Mouse (Mus musculus): ENCODE results near the gene Lck. TPM values are rescaled to one million over a fixed set of nuclear protein-coding genes. Genes with fewer than 3 reads are reported as not detected.
A peak's percentile ranks its signal among the peaks of the same experiment; 100 is the strongest.

The Lck gene
- polyA plus RNA-seq, 1 experiment from 2014 or later, result 3.1 TPM

GRCm38 (mm10) chr4:129508834-129509600 lies 64.4 kb downstream of the Lck start:
- H3K4me1 ChIP-seq (replicated peaks; ENCODE audit: control insufficient read depth, insufficient read depth, low read length), result peaks cover 10% of the 10 kb centered on the region; the same call in 1 of the 2 replicates
- ATAC-seq, result peak; percentile 48; the same call in 1 of the 2 replicates
- H3K27ac ChIP-seq (ENCODE audit: low read depth, low read length), result no peak overlapping the region; the same call in 1 of the 2 replicates
- TF ChIP-seq CTCF (IDR thresholded peaks at IDR 0.05; ENCODE audit: low read depth), result no peak
- H3K27me3 ChIP-seq (replicated peaks; ENCODE audit: control insufficient read depth, insufficient read depth, low read length), result no peaks in the 10 kb centered on the region
- no peak overlapping the region for H3K4me3 ChIP-seq (ENCODE audit: low read depth, low read length)
- H3K9ac ChIP-seq (ENCODE audit: low read depth, low read length), result no peak overlapping the region
- H3K9me3 ChIP-seq (ENCODE audit: control insufficient read depth), result no peaks in the 10 kb centered on the region
- 44% methylated on average over 15 of the region's 15 CpGs for WGBS
- no peak overlapping the region; the same call in 1 of the 2 replicates for H3K4me2 ChIP-seq (replicated peaks; ENCODE audit: low read depth)
- no peaks in the 10 kb centered on the region for H3K36me3 ChIP-seq (ENCODE audit: control insufficient read depth, insufficient read depth)

GRCm38 (mm10) chr4:129508237-129508515 lies 65.3 kb downstream of the Lck start:
- Histone ChIP-seq H3K9ac (ENCODE audit: low read depth, low read length) (no peak overlapping the region), H3K4me3 (ENCODE audit: low read depth, low read length) (no peak overlapping the region), H3K27me3 (replicated peaks; ENCODE audit: control insufficient read depth, insufficient read depth, low read length) (no peaks in the 10 kb centered on the region), H3K4me1 (replicated peaks; ENCODE audit: control insufficient read depth, insufficient read depth, low read length) (peaks cover 12% of the 10 kb centered on the region; the same call in 1 of the 2 replicates), H3K9me3 (ENCODE audit: control insufficient read depth) (no peaks in the 10 kb centered on the region), H3K27ac (ENCODE audit: low read depth, low read length) (no peak overlapping the region), H3K4me2 (replicated peaks; ENCODE audit: low read depth) (no peak overlapping the region; the same call in 1 of the 2 replicates), H3K36me3 (ENCODE audit: control insufficient read depth, insufficient read depth) (no peaks in the 10 kb centered on the region)
- 44% methylated on average over 3 of the region's 3 CpGs for WGBS
- TF ChIP-seq CTCF (IDR thresholded peaks at IDR 0.05; ENCODE audit: low read depth), result no peak
- ATAC-seq, result no peak

GRCm38 (mm10) chr4:129507434-129508236 lies 65.8 kb downstream of the Lck start:
- 46% methylated on average over 9 of the region's 10 CpGs for WGBS
- no peak for ATAC-seq

GRCm38 (mm10) chr4:129505511-129505910 lies 67.9 kb downstream of the Lck start:
- Histone ChIP-seq H3K4me1 (replicated peaks; ENCODE audit: control insufficient read depth, insufficient read depth, low read length) (peaks cover 21% of the 10 kb centered on the region), H3K9ac (ENCODE audit: low read depth, low read length) (no peak overlapping the region), H3K4me2 (replicated peaks; ENCODE audit: low read depth) (no peak overlapping the region), H3K27ac (ENCODE audit: low read depth, low read length) (no peak overlapping the region), H3K36me3 (ENCODE audit: control insufficient read depth, insufficient read depth) (no peaks in the 10 kb centered on the region), H3K4me3 (ENCODE audit: low read depth, low read length) (no peak overlapping the region), H3K9me3 (ENCODE audit: control insufficient read depth) (no peaks in the 10 kb centered on the region), H3K27me3 (replicated peaks; ENCODE audit: control insufficient read depth, insufficient read depth, low read length) (no peaks in the 10 kb centered on the region)
- 89% methylated on average over 3 of the region's 3 CpGs for WGBS
- no peak for ATAC-seq
- TF ChIP-seq CTCF (IDR thresholded peaks at IDR 0.05; ENCODE audit: low read depth), result no peak

More at GRCm38 (mm10) chr4:129507434-129508236, 65.8 kb downstream of the Lck start:
- peaks cover 16% of the 10 kb centered on the region; the same call in 1 of the 2 replicates for H3K4me1 ChIP-seq (replicated peaks; ENCODE audit: control insufficient read depth, insufficient read depth, low read length)
- H3K9ac ChIP-seq (ENCODE audit: low read depth, low read length), result no peak overlapping the region
- H3K27ac ChIP-seq (ENCODE audit: low read depth, low read length), result no peak overlapping the region
- H3K9me3 ChIP-seq (ENCODE audit: control insufficient read depth), result no peaks in the 10 kb centered on the region
- H3K36me3 ChIP-seq (ENCODE audit: control insufficient read depth, insufficient read depth), result no peaks in the 10 kb centered on the region
- H3K4me3 ChIP-seq (ENCODE audit: low read depth, low read length), result no peak overlapping the region
- H3K4me2 ChIP-seq (replicated peaks; ENCODE audit: low read depth), result no peak overlapping the region; the same call in 1 of the 2 replicates
- no peaks in the 10 kb centered on the region for H3K27me3 ChIP-seq (replicated peaks; ENCODE audit: control insufficient read depth, insufficient read depth, low read length)
- TF ChIP-seq CTCF (IDR thresholded peaks at IDR 0.05; ENCODE audit: low read depth), result no peak

- no peaks in the 10 kb centered on the region for H3K9me3 ChIP-seq (ENCODE audit: control insufficient read depth)
- H3K4me1 ChIP-seq (replicated peaks; ENCODE audit: control insufficient read depth, insufficient read depth, low read length), result peaks cover 19% of the 10 kb centered on the region
- no peak overlapping the region for H3K9ac ChIP-seq (ENCODE audit: low read depth, low read length)
- peak; percentile 55 for ATAC-seq
- H3K36me3 ChIP-seq (ENCODE audit: control insufficient read depth, insufficient read depth), result no peaks in the 10 kb centered on the region
- 37% methylated on average over 11 of the region's 11 CpGs for WGBS
- no peaks in the 10 kb centered on the region for H3K27me3 ChIP-seq (replicated peaks; ENCODE audit: control insufficient read depth, insufficient read depth, low read length)
- peak overlapping the region; percentile 17 for H3K4me2 ChIP-seq (replicated peaks; ENCODE audit: low read depth)
- TF ChIP-seq CTCF (IDR thresholded peaks at IDR 0.05; ENCODE audit: low read depth), result no peak
- H3K4me3 ChIP-seq (ENCODE audit: low read depth, low read length), result no peak overlapping the region
- peak overlapping the region; percentile 71 for H3K27ac ChIP-seq (ENCODE audit: low read depth, low read length)
Observed at GRCm38 (mm10) chr4:129502901-129503444, 70.5 kb downstream of the Lck start.

- peaks cover 19% of the 10 kb centered on the region for H3K4me1 ChIP-seq (replicated peaks; ENCODE audit: control insufficient read depth, insufficient read depth, low read length)
- no peak for TF ChIP-seq CTCF (IDR thresholded peaks at IDR 0.05; ENCODE audit: low read depth)
- peak overlapping the region; percentile 71 for H3K27ac ChIP-seq (ENCODE audit: low read depth, low read length)
- peak overlapping the region; percentile 17 for H3K4me2 ChIP-seq (replicated peaks; ENCODE audit: low read depth)
- H3K9ac ChIP-seq (ENCODE audit: low read depth, low read length), result no peak overlapping the region
- no peaks in the 10 kb centered on the region for H3K9me3 ChIP-seq (ENCODE audit: control insufficient read depth)
- H3K4me3 ChIP-seq (ENCODE audit: low read depth, low read length), result no peak overlapping the region
- H3K27me3 ChIP-seq (replicated peaks; ENCODE audit: control insufficient read depth, insufficient read depth, low read length), result no peaks in the 10 kb centered on the region
- peak; percentile 85 for ATAC-seq
- no peaks in the 10 kb centered on the region for H3K36me3 ChIP-seq (ENCODE audit: control insufficient read depth, insufficient read depth)
- WGBS, result 22% methylated on average over 9 of the region's 9 CpGs
Observed at GRCm38 (mm10) chr4:129502327-129502888, 71.0 kb downstream of the Lck start.

Measured in intestine, postnatal 0 days (tissue).